Mouse (Mus musculus) spleen, adult 2 months (tissue): Measurements from ENCODE around the gene Gzmd. TPM values are rescaled to one million over a fixed set of nuclear protein-coding genes. Genes with fewer than 3 reads are reported as not detected.
"Not testable (repeated sequence)": the region's sequence is repeated elsewhere in the genome, so short reads cannot be mapped to it uniquely, and the experiment has no call there.

Experiments used
- DNase-seq, 2 experiments: peaks; one replicate each; pipeline versions ENCODE4 v3.0.0 to v3.0.0-alpha.2; 2012 to 2021; ENCODE audit warnings: low spot score in 2 of 2, low read depth in 1 of 2
- H3K27ac ChIP-seq: fragments of 200-500 bp; 2 replicates; pipeline ENCODE4 v1.5.1; 2012; ENCODE audit warnings: low read length, inconsistent platforms; ENCODE audit not compliant: insufficient read depth
- H3K27me3 ChIP-seq: fragments of 200-500 bp; 2 replicates; pipeline ENCODE4 v1.6.1; 2012; ENCODE audit warnings: mild to moderate bottlenecking, moderate library complexity, low read length, inconsistent platforms; ENCODE audit not compliant: control insufficient read depth, insufficient read depth
- H3K36me3 ChIP-seq: fragments of 200-500 bp; 2 replicates; pipeline ENCODE4 v1.6.1; 2012; ENCODE audit warnings: mild to moderate bottlenecking, low read length, inconsistent platforms; ENCODE audit not compliant: control insufficient read depth, insufficient read depth
- H3K4me1 ChIP-seq: fragments of 200-500 bp; 2 replicates; pipeline ENCODE4 v1.6.1; 2011; ENCODE audit warnings: inconsistent platforms; ENCODE audit not compliant: control insufficient read depth, insufficient read depth, insufficient read length
- H3K4me3 ChIP-seq: fragments of 200-500 bp; 2 replicates; pipeline ENCODE4 v1.5.1; 2011; ENCODE audit warnings: mild to moderate bottlenecking, inconsistent platforms; ENCODE audit not compliant: insufficient read depth, insufficient read length; ENCODE audit errors: extremely low read depth
- CTCF ChIP-seq: fragments of 200-500 bp; IDR thresholded peaks from 2 replicates; pipeline ENCODE4 v1.5.1; 2011; ENCODE audit warnings: mild to moderate bottlenecking, inconsistent platforms; ENCODE audit not compliant: insufficient read depth, insufficient read length, insufficient replicate concordance; ENCODE audit errors: extremely low read depth
- POLR2A ChIP-seq: fragments of 200-500 bp; IDR thresholded peaks from 2 replicates; pipeline ENCODE4 v1.6.1; 2011; ENCODE audit warnings: low read depth, low read length, inconsistent platforms
- WGBS: fragments of 180-500 bp; shearing (Covaris S2); methylation state at CpG from one replicate; pipeline ENCODE4 v1.1.7; 2018; 5-methylcytosine and 5-hydroxymethylcytosine counted together
- polyA plus RNA-seq: library from polyadenylated mRNA; depleted of rRNA; stranded (reverse); fragments of >200 nt; gene quantifications from 2 replicates; pipeline ENCODE4 v1.2.3, GENCODE M21; 2012; rRNA removed

Gzmd gene
- polyA plus RNA-seq, result not detected in 2 replicates

DNA sequence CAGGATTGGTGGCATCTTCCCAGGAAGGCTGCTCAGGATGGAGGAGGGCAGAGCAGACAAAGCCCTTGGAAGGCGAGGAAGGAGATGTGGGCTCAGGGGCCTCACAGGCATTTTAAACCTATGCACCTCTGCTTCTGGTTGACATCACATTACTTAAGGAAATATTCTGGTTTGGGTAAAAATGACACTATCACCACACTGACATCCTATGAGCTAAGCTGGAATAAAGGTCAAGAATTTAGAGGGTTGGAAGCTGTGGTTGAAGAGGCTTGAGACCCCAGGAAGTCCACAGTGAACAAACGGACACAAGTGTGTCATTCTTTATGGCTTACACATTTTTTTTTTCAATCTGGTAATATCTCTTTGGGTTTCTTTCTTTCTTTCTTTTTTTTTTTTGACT lies at the start of gene Gzmd:
Gzmd (minus strand) TSS at position 101 of the 400 bp plus-strand sequence.
- not testable (repeated sequence) for H3K27me3 ChIP-seq, H3K36me3 ChIP-seq, H3K4me3 ChIP-seq, H3K4me1 ChIP-seq, H3K27ac ChIP-seq, DNase-seq
- 74% methylated on average over 2 of the region's 2 CpGs for WGBS

DNA sequence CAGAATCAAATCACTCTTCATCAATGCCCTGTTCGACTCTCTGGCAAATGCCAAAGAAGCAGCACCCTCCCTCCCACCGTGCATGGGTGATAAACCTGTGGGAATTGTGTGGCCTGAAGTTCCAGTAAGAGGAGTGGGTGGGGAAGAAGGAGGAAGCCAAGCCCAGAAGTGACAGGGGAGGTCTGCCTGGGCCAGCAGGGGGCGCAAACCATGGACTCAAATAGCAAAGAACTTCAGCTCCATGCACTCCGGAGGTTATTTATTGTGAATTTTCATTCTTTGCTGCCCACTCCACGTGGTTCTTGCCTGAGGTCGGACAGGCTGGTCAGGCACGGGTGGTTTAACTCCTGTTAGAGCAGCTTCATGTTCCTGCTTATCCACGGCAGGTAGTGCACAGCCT lies 45.2 kb upstream of the Gzmd start:
- DNase-seq, result peak in 1 of 2 experiments; percentile 19
- 22% methylated on average over 8 of the region's 8 CpGs for WGBS

DNA sequence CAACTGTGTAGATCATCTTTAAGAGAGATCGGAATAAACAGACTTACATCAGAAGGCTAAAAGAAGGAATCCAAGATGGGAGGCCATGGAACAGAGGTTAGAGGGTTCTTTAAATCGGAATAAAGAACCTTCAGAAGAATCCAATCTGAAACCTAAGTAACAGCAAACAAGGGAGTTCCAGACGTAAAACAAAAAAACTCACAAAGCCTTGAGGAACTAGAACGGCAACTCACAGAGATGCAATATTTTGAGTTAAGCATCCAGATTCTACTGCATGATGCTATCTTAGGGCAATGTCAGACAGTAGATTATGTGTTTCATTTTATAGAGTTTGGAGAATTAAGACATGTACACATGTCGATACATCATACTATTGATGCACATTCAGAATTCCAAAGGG lies 42.1 kb upstream of the Gzmd start, which contains the start of gene Gzmn:
Gzmn (minus strand) TSS at position 101 of the 400 bp plus-strand sequence.
- no peak for TF ChIP-seq CTCF
- no peak for TF ChIP-seq POLR2A

More for the DNA sequence above, 45.2 kb upstream of the Gzmd start:
- H3K27me3 ChIP-seq, H3K36me3 ChIP-seq, H3K27ac ChIP-seq, H3K4me3 ChIP-seq, H3K4me1 ChIP-seq: not testable (repeated sequence)
- peak; percentile 34; the same call in 1 of the 2 replicates for TF ChIP-seq CTCF

DNA sequence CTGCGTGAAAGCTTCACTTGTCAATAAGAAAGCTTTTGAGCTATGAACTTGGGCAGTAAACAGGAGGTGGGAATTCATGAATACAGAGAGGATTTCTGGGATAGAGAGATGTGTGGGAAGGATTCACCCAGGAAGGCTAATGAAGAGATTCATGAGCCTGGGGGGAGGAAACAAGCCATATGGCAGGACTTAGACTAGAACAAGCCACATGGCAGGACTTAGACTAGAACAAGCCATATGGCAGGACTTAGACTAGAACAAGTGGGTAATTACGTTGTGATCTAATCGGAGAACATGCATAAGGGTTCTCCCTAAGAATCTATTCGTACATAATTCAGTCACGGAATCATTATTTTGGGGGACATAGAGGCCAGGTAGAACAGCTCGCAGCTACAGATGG lies 41.0 kb upstream of the Gzmd start:
- no peak for DNase-seq
- Histone ChIP-seq H3K4me3 (no peak overlapping the region), H3K27me3 (no peaks in the 10 kb centered on the region), H3K36me3 (no peaks in the 10 kb centered on the region), H3K4me1 (no peaks in the 10 kb centered on the region), H3K27ac (no peak overlapping the region)
- WGBS, result 89% methylated on average over 6 of the region's 6 CpGs
- TF ChIP-seq CTCF (no peak), POLR2A (no peak)

More for the DNA sequence above, 42.1 kb upstream of the Gzmd start, which contains the start of gene Gzmn:
- Histone ChIP-seq H3K4me1 (no peaks in the 10 kb centered on the region), H3K36me3 (no peaks in the 10 kb centered on the region), H3K27me3 (no peaks in the 10 kb centered on the region), H3K4me3 (no peak within 1 kb of the TSS), H3K27ac (no peak within 1 kb of the TSS)
- WGBS, result 94% methylated on average over 5 of the region's 5 CpGs
- no peak for DNase-seq

DNA sequence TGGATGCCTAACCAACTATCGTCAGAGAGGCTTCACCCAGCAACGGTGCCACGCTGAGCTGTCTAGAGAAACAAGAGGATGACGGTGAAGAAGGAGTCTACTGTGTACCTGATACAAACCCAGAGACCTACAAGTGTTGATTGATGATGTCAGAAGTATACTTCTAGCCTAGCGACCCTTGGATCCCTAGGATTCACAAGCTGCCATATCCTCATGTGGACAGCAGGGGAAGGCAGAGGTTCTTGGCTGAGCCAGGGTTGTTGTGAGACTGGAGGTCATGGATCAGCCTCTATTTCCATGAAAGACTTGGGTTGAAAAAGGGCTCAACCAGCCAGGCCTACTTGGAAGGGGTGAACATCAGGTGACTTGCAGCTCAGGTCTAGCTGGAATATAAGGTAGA lies 40.3 kb upstream of the Gzmd start:
- no peaks in the 10 kb centered on the region for H3K27me3 ChIP-seq
- H3K36me3 ChIP-seq, result no peaks in the 10 kb centered on the region
- WGBS, result 90% methylated on average over 5 of the region's 5 CpGs
- H3K4me1 ChIP-seq, result no peaks in the 10 kb centered on the region
- H3K4me3 ChIP-seq, result no peak overlapping the region
- no peak for DNase-seq
- TF ChIP-seq CTCF (no peak), POLR2A (no peak)
- no peak overlapping the region for H3K27ac ChIP-seq

DNA sequence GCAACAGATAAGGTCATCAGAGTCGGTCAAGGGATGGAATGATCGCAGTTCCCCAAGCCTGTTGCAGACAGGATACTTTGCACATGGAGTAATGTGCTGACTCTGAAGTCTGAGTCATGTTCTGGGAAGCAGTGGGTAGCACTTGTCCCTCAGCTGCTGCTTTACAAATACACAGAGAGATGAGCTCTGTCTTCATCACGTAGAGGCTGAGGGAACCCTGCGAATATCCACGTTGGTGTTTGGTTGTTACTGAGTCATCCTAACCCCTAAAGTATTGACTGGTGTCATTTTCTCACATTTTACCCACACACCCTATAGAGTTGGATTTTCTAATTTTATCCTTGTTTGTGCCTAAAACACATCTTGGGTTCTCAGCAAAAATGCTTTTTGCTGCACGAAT lies 35.6 kb upstream of the Gzmd start:
- no peaks in the 10 kb centered on the region for H3K36me3 ChIP-seq
- DNase-seq, result no peak
- no peak overlapping the region for H3K4me3 ChIP-seq
- WGBS, result 61% methylated on average over 6 of the region's 6 CpGs
- no peaks in the 10 kb centered on the region for H3K4me1 ChIP-seq
- no peaks in the 10 kb centered on the region for H3K27me3 ChIP-seq
- H3K27ac ChIP-seq, result no peak overlapping the region
- TF ChIP-seq POLR2A (no peak), CTCF (no peak)

DNA sequence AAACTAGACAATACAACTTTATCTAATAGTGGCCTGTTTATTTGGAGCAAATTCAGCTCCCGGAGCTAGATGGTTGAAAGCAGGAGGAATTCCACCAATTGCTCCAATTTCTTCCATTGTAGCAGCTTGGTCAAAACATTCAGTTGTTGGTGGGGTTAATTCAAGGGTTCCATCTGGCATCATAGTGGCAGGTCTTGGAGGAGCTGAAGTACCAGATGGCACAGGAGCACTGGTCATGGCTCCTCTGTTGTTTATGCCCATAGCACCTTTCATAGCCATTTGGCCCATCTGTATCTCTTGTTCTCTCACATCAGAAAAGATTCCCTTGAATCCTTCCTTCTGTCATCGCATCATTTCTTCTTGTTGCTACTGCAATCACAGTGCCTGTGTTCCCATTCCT lies 29.7 kb upstream of the Gzmd start:
- no peak for TF ChIP-seq CTCF
- TF ChIP-seq POLR2A, result no peak
- H3K4me1 ChIP-seq, result no peaks in the 10 kb centered on the region
- no peak for DNase-seq
- no peaks in the 10 kb centered on the region for H3K27me3 ChIP-seq
- H3K27ac ChIP-seq, result no peak overlapping the region
- WGBS, result 82% methylated on average over 2 of the region's 2 CpGs
- H3K36me3 ChIP-seq, result no peaks in the 10 kb centered on the region
- no peak overlapping the region for H3K4me3 ChIP-seq

DNA sequence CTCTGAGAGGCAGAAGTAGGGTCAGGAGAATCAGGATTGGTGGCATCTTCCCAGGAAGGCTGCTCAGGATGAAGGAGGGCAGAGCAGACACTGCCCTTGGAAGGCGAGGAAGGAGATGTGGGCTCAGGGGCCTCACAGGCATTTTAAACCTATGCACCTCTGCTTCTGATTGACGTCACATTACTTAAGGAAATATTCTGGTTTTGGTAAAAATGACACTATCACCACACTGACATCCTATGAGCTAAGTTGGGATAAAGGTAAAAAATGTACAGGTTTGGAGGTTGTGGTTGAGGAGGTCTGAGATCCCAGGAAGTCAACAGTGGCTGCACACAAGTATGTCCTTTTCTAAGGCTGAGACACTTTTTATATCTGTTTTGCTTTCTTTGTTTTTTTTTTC lies 27.1 kb upstream of the Gzmd start, which contains the start of gene Gzmg:
Gzmg (minus strand) TSS at position 101 of the 400 bp plus-strand sequence.
- H3K27ac ChIP-seq, H3K27me3 ChIP-seq, H3K4me3 ChIP-seq, H3K36me3 ChIP-seq, H3K4me1 ChIP-seq, DNase-seq: not testable (repeated sequence)
- WGBS, result 80% methylated on average over 2 of the region's 2 CpGs
